Mouse (Mus musculus) testis, adult 2 months (tissue): ENCODE results near the gene Tex22.
A peak's percentile ranks its signal among the peaks of the same experiment; 100 is the strongest.

Source experiments
- CTCF ChIP-seq: fragments of 200-500 bp; IDR thresholded peaks from 2 replicates; pipeline ENCODE4 v1.5.1; 2012; ENCODE audit warnings: low read depth, mild to moderate bottlenecking, inconsistent platforms, low read length, moderate library complexity; ENCODE audit not compliant: control insufficient read depth, insufficient read depth, insufficient replicate concordance
- POLR2A ChIP-seq: fragments of 200-500 bp; IDR thresholded peaks from 2 replicates; pipeline ENCODE4 v1.6.1; 2012; ENCODE audit warnings: low read depth, mild to moderate bottlenecking, inconsistent platforms, low read length, moderate library complexity; ENCODE audit not compliant: control insufficient read depth

DNA sequence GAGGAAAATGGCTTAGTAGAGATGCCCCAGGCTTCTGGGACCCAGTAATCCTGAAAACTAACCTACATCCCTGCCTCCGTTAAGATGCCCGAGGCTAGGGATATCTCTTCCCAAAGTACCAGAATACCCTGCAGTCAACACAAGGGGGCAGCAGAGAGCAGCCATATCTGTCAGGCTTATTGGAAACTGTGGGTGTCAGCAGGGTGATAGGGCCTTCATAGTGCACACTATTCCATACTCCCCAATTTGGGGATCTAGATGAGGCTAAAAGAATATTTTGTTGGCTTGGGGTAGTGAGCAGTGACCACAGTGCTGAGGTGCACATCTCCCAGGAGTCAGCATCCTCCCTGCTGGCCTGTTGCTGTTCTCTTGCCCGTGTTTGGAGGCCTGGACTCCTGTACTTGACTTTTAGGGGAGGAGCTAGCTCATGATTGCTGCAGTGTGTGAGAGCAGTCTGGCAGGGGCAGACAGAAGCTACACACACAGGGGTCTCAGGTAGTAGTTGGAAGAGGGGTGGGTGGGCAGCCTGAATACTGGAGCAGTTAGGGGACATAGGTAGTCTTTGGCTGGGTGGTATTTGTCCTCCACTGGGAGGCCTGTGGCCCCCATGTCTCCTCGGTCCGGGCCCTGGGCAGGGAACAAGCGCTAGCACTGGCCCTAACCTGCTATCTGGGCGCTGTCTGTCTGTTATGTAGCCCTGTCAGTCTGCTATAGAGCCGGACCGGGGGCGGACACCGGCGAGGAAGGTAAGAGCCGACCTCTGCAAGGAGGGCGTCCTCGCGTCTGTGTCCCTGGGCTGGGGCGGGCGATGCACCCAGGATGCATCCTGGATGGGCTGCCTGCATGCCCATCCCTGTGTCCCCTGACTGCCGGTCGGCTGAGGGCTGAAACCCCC, 45.5 kb downstream of the Tex22 start:
- TF ChIP-seq CTCF, result peak; percentile 59; the same call in 1 of the 2 replicates
- TF ChIP-seq POLR2A, result no peak
